Mouse (Mus musculus) C2C12 (cell line): ENCODE data around the gene Unc45b.

Source experiments
- CEBPB ChIP-seq: IDR thresholded peaks from one replicate; pipeline ENCODE4 v1.6.1; 2011; ENCODE audit warnings: low read depth, mild to moderate bottlenecking, control low read depth, moderate library complexity
- CTCF ChIP-seq: IDR thresholded peaks from one replicate; pipeline ENCODE4 v1.5.1; 2011; ENCODE audit not compliant: control insufficient read depth, insufficient read depth, insufficient read length
- FOSL1 ChIP-seq: IDR thresholded peaks from one replicate; pipeline ENCODE4 v1.8.0; 2011; ENCODE audit warnings: mild to moderate bottlenecking, low read length; ENCODE audit not compliant: poor library complexity, insufficient read depth, severe bottlenecking
- MAX ChIP-seq: IDR thresholded peaks from one replicate; pipeline ENCODE4 v1.6.1; 2011; ENCODE audit warnings: mild to moderate bottlenecking, control low read depth
- MYOD1 ChIP-seq: IDR thresholded peaks from one replicate; pipeline ENCODE4 v1.6.1; 2011; ENCODE audit warnings: low read depth; ENCODE audit not compliant: control insufficient read depth, insufficient read length
- MYOG ChIP-seq: IDR thresholded peaks from one replicate; pipeline ENCODE4 v1.6.1; 2011; ENCODE audit not compliant: control insufficient read depth, insufficient read length; ENCODE audit errors: extremely low read depth
- USF1 ChIP-seq: IDR thresholded peaks from one replicate; pipeline ENCODE4 v1.6.1; 2011; ENCODE audit warnings: low read depth, mild to moderate bottlenecking, control low read depth, moderate library complexity

DNA sequence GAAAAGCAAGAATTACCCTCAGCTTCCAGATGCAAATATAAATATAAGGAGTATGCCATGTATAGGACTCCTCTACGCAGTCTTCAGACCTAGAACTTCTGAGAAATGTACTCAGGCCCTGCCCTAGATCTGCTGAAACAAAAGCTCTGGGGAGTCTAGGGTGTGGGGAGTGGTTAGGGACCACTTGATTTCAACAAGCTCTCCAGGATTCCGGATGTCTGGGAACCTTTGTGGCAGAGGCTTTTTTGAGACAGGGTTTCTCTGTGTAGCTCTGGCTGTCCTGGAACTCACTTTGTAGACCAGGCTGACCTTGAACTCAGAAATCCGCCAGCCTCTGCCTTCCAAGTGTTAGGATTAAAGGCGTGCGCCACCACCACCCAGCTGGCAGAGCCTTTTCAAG, 4.5 kb upstream of the Unc45b start:
- TF ChIP-seq MAX (no peak), CTCF (no peak), USF1 (no peak), FOSL1 (no peak), MYOG (no peak), CEBPB (no peak), MYOD1 (no peak)
